Mouse (Mus musculus) induced T-regulatory cell, adult 2 months (primary cell): ENCODE measurements around the gene Fbxo36.

Source experiments
- DNase-seq: peaks from one replicate; pipeline ENCODE4 v3.0.0-alpha.2; 2012; ENCODE audit warnings: low read depth

Fbxo36 gene

GRCm38 (mm10) chr1:84890503-84890902 is 50.9 kb downstream of the Fbxo36 start:
- DNase-seq: no peak

GRCm38 (mm10) chr1:84891746-84892145 is 52.1 kb downstream of the Fbxo36 start:
- DNase-seq: no peak

DNA sequence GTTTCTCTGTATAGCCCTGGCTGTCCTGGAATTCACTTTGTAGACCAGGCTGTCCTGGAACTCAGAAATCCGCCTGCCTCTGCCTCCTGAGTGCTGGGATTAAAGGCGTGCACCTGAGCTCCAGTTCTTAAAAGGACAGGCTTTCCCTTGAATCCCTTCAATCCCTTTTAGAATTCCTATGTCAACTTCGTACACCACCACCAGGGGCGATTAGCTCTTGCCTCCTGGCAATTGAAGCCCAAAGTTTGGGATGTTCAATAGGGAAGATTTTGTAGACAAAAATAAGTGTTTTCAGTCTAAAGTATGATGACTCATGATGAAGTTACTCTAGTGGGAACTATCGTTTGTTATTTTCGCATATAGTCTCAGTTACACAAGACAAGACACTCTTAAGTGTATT is 57.7 kb downstream of the Fbxo36 start:
- no peak for DNase-seq

DNA sequence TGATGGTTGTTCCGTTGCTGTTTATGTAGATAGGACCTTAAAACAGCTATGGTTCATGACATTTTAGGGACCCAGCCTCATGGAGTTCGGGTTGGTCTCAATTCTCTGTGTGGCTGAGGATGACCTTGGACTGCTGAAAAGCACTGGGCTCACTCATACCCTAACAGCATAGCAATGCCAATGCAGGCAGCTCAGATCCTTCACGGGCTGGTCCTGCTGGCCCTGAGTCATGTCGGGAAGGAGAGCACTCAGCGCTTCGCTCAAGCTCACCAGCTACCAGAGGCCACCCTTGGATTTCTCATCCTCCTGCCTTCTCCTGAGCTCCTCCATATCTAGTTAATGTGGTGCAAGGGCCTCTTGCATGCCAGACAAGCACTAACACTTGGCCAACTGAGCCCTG is 59.5 kb downstream of the Fbxo36 start:
- DNase-seq: no peak

DNA sequence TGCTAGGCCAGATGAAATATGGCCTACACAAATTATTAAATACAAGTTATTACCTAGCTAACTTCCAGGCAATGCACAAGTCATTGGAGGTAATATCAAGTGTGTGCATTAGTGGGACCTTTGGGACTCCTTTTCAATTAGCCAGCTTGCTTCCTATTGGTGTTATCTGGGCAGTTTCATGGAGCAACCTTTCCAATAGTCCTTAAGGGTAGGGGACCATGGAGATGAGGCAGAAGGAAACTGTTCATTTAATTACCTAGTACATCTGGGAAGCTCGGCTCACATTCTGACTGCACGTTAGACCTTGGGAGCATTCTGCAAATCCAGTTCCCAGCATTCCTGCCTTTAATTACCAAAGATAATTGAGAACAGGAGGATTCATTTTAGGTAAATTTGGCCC is 64.8 kb downstream of the Fbxo36 start:
- no peak for DNase-seq

DNA sequence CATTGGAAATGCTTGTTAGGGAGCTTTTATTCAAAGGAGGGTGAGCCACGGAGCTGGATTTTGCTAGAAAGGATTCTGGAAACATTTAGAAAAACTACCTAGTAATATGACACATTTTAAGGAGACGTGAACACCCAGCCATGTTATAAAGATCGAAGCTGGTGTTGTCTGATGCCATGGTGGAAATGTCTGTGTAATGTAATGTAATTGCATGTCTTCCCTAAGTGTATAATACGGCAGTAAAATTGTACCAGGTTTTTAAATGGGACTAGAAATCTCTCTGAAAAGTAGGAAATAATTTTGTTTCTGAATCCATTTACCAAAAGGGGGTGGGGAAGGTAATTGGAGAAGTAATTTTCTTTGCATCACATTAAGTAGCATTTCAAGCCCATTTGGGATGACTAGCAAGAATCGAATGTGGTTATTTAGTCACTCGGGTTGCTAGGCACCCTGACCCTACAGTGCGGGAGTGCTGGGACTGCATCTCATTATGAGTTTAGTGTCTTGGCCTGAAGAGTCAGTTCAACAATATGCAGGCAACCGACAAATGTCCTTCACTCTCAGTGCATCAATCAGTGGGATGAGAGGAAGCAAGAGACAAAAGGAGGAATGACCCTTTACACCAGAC is 70.7 kb downstream of the Fbxo36 start:
- no peak for DNase-seq

DNA sequence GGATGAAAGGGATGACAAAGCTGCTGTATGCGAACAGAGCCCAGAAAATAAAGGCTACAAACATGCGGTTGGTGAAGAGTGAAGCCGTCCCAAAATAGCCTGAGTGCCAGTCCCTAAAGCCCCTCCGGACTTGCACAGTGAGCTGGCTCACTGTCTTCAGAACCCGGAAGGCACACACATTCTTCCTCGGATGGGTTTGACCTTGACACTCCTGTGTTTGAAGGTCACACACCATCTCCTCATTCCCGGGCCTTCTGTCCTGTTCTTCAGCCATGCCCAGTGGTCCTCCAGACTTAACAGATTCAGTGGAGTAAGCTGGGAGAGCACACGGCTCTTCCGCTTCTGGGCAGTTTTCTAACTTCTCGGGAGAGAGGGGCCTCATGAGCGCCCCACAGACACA is 72.9 kb downstream of the Fbxo36 start:
- no peak for DNase-seq

GRCm38 (mm10) chr1:84915010-84915409 is 75.4 kb downstream of the Fbxo36 start:
- DNase-seq: no peak

DNA sequence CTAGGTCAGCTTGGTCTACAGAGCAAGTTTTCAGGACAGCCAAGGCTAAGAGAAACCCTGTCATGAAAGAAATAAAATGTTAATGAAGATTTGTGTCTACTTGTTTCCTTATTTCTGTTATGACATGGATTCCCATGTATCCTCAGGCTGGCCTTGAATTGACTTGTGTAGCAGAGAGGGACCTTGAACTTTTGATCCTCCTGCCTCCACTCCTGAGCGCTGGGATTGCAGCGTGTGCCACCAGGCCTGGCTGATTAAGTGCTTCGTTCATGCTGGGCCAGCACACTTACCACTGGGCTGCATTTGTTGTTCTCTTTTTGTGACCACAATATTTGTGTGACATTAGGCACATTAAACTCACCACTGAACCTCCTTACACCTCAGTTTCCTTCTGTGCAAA is 79.2 kb downstream of the Fbxo36 start:
- DNase-seq: no peak

DNA sequence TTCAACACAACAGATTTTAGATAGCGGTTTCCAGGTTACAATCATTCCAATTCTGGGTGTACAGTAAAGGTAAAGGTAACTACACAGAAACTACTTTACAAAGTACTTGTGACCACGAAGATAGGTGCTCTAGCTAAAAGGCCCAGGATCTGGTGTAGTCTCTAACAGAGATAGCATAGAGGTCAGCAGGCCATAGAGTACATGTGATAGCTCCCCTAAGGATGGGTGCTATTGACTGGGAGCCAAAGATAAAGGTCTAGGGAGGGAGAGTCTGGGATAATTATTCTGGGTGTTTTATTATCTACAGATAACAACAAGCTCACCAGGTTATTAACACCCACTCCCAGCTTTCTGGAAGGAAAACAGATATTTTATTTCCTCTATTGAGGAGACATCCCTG is 83.8 kb downstream of the Fbxo36 start:
- DNase-seq: no peak

- no peak for DNase-seq
These were observed 84.5 kb downstream of the Fbxo36 start for GRCm38 (mm10) chr1:84924134-84924533.

DNA sequence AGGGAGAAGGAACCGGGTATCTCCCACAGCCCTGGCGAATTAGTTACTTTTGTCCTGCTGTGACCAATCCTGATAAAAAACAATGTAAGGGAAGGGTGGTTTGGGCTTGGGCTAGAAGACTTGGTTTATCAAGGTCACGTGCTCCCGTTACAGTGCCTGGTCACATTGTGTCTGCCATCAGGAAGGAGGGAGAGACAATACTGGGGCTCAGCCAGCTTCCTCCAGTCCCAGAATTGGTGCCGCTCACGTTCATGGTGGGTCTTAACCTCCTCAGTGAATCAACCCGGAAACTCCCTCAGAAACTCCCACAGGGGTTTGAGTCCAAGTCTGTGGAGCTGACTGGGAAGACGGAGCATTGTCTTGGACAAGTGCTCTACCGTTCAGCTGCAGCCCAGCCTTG is 86.0 kb downstream of the Fbxo36 start:
- DNase-seq: no peak

DNA sequence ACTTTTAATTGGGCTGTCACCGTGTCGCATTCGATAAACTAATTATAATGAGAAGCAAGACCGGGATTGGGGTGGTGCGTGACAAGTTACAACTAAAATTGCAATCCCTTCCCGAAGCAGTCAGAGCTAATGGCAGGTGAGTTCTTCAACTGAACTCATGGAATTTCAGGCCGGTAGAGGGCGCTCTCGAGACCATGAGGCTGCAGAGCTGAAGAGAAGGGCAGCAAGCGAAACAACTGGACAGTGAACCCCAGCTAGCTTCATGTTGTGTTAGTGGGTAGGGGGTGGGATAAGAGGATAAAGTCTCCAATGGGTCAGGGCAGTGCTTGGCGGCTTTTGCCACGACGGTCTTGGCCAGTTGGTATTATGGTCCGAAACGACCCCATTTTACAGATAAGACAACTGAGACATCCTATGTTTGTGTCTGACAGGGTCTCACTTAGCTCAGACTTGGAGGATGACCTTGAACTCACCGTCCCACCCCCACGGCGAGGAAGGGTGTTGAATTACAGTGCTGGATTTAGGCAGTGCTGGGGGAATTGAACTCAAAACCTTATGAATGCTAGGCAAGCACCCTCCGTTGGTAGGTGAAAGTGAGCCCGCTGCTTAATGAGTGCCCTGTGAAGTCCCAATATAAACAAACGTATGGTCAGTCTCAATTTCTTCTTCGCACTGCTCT is 94.0 kb downstream of the Fbxo36 start:
- DNase-seq: peak; percentile 23

- no peak for DNase-seq
These were observed 94.5 kb downstream of the Fbxo36 start for GRCm38 (mm10) chr1:84934151-84934502.

GRCm38 (mm10) chr1:84934503-84935333 is 95.1 kb downstream of the Fbxo36 start, which contains the start of gene Slc16a14:
TSS of gene Slc16a14 (minus strand) at chr1:84935134.
- DNase-seq: no peak

DNA sequence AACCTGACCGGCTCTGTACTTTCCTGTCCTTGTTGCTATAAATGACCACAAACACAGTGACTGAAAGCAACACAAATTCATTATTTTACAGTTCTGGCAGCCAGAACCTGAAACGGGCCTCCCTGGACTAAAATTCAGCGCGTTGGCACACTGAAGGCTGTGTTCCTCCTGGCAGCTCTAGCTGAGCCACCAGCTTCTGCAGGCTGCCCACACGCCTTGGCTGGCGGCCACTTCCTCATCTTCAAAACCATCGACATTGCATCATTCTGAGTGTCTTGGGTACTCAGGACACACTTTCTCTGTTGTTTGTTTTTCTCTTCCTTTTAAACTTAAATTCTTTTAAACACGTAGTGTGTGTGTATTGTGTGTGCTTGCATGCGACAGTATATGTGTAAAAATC is 96.0 kb downstream of the Fbxo36 start:
- no peak for DNase-seq

DNA sequence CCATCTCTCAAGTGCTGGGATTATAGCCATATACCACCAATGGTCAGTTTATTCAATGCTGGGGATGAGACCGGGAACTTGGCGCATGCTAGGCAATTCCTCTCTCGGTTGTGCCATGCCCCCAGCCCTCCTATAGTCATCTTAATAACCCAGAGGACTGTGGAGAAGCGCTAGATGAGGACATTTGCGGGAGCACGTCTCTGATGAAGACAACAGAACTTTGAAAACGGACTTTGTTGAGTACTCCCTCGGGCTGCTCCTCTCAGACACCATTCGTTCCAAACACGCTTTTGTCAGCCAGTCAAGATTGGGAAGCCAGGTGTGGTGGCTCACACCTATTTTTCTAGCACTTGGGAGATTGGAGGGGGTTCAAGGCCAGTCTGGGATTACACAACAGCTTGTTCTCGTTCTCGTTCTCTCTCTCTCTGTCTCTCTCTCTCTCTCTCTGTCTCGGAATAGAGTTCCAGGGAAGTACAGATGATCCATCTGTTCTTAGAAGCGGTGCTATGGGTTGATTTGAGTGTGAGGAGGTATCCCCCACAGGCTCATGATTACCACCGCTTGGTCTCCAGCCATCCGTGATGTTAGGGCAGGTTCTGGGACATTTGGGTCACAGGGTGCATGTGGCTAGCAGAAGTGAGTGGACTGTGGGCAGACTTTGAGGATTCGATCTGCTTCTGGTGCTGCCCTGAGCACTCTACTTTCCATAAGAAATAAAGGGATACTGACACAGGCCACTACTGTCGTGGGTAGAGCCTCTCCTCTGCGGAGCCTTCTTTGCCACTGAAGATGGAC is 97.3 kb downstream of the Fbxo36 start:
- no peak for DNase-seq

DNA sequence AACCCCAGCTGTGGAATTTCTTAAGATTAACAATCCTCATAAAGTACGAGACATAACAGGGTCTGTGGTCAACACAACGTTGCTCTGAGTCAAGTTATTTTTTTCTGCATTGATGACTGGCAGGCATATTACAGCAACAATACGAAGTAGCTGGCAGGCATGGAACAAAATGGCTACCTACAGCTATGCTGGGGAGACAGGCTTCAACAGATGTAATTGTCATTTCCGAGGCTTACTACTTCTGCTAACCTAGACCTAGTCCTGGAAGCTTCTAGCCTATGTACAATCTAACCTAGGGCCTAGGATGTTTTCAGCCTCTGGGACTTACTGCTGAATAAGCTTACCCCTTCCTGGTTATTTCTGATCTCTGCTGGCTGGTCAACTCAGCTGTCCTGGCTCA is 99.8 kb downstream of the Fbxo36 start:
- no peak for DNase-seq

GRCm38 (mm10) chr1:84940322-84940721 is 100.7 kb downstream of the Fbxo36 start:
- DNase-seq: no peak

- no peak for DNase-seq
These were observed 103.0 kb downstream of the Fbxo36 start for GRCm38 (mm10) chr1:84942666-84943065.

DNA sequence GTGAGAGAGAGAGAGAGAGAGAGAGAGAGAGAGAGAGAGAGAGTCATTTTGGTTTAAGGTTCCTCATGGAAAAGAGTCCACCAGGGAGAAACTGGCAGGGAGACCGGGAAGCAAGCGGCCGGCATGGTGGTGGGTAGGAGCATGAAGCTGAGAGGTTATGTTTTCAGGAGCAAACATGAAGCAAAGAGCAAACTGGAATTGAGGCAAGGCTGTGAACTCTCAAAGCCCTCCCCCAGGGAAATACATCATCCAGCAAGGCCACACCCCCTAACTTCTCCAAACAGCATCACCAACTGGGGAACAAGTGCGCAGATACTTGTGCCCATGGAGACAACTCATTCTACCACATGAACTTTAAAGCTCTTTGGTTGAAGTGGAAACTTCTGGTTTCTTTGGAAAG is 103.9 kb downstream of the Fbxo36 start:
- DNase-seq: no peak

DNA sequence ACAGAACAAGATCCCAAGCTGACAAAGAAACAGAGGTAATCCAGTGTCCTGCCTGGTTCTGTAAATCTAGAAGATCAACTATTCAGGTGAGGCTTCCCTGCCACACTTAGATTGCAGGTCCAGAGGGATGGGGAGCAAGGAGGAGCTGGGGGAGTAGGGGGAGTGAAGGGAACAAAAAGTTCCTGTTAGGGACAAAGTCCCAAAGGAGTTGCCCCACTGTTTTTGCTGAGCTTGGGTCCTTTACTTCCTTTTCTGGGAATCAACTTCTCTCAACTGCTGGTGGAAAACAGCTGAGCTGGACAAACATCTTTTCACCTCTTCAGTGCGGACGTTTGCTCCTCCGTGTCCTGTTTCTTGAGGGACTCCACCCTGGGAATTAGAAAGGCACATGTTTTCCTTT is 106.3 kb downstream of the Fbxo36 start:
- DNase-seq: no peak
